Mouse (Mus musculus): ENCODE data around the gene Cyp4a12b.
"Not testable (repeated sequence)": the region's sequence is repeated elsewhere in the genome, so short reads cannot be mapped to it uniquely, and the experiment has no call there.

Gene Cyp4a12b

GRCm38 (mm10) chr4:115411324-115411723 lies at the start of gene Cyp4a12b:
Cyp4a12b (plus strand) TSS chr4:115411624.
- not testable (repeated sequence) for DNase-seq (ENCODE audit: low spot score)

- not testable (repeated sequence) for DNase-seq (ENCODE audit: low spot score)
Measured at GRCm38 (mm10) chr4:115365624-115366023, 45.8 kb upstream of the Cyp4a12b start.

GRCm38 (mm10) chr4:115368067-115368466 lies 43.4 kb upstream of the Cyp4a12b start:
- DNase-seq (ENCODE audit: low spot score): not testable (repeated sequence)

- not testable (repeated sequence) for DNase-seq (ENCODE audit: low spot score)
Measured at GRCm38 (mm10) chr4:115396256-115396655, 15.2 kb upstream of the Cyp4a12b start.

- DNase-seq (ENCODE audit: low spot score): not testable (repeated sequence)
Measured at GRCm38 (mm10) chr4:115396950-115397349, 14.5 kb upstream of the Cyp4a12b start.

- DNase-seq (ENCODE audit: low spot score): no peak
Measured at GRCm38 (mm10) chr4:115450577-115451137, 39.2 kb downstream of the Cyp4a12b start.

GRCm38 (mm10) chr4:115452304-115452703 lies 40.9 kb downstream of the Cyp4a12b start, which contains the start of gene Cyp4a30b:
Cyp4a30b (plus strand) TSS chr4:115452604.
- no peak for DNase-seq (ENCODE audit: low spot score)

GRCm38 (mm10) chr4:115473585-115473984 lies 62.2 kb downstream of the Cyp4a12b start:
- not testable (repeated sequence) for DNase-seq (ENCODE audit: low spot score)

GRCm38 (mm10) chr4:115476051-115476450 lies 64.6 kb downstream of the Cyp4a12b start:
- not testable (repeated sequence) for DNase-seq (ENCODE audit: low spot score)

GRCm38 (mm10) chr4:115481006-115481652 lies 69.7 kb downstream of the Cyp4a12b start:
- no peak for DNase-seq (ENCODE audit: low spot score)

Data from urinary bladder, postnatal 10 days (tissue).